Mouse (Mus musculus): ENCODE measurements at regions not wholly inside any gene's neighbourhood (a gene's known extent, or its start where the extent isn't known, plus 50 kb on each side); places are given as distances from the start of the nearest gene placed in this dataset.

- no peak for DNase-seq
These were observed 172.6 kb downstream of the Gas1 start for GRCm38 (mm10) chr13:60004611-60005010.

GRCm38 (mm10) chr13:60002098-60002497 is 175.1 kb downstream of the Gas1 start:
- DNase-seq = no peak

- no peak for DNase-seq
These were observed 175.5 kb downstream of the Gas1 start for GRCm38 (mm10) chr13:60001637-60002036.

GRCm38 (mm10) chr13:60000618-60001347 is 176.4 kb downstream of the Gas1 start:
- no peak for DNase-seq

- DNase-seq = no peak
These were observed 174.5 kb upstream of the Tut7 start for GRCm38 (mm10) chr13:59997431-59997830.

- DNase-seq = no peak
These were observed 173.3 kb upstream of the Tut7 start for GRCm38 (mm10) chr13:59996146-59996814.

- DNase-seq = no peak
These were observed 170.0 kb upstream of the Tut7 start for GRCm38 (mm10) chr13:59992780-59993501.

GRCm38 (mm10) chr13:59992346-59992745 is 169.4 kb upstream of the Tut7 start:
- no peak for DNase-seq

GRCm38 (mm10) chr13:59990402-59991280 is 167.7 kb upstream of the Tut7 start:
- no peak for DNase-seq

GRCm38 (mm10) chr13:59988393-59988965 is 165.5 kb upstream of the Tut7 start:
- no peak for DNase-seq

- DNase-seq = no peak
These were observed 153.5 kb upstream of the Tut7 start for GRCm38 (mm10) chr13:59976425-59976824.

- no peak for DNase-seq
These were observed 149.1 kb upstream of the Tut7 start for GRCm38 (mm10) chr13:59972093-59972427.

- DNase-seq = no peak
These were observed 148.5 kb upstream of the Tut7 start for GRCm38 (mm10) chr13:59971231-59972092.

GRCm38 (mm10) chr13:59970430-59970829 is 147.5 kb upstream of the Tut7 start:
- DNase-seq = no peak

GRCm38 (mm10) chr13:59969484-59969883 is 146.5 kb upstream of the Tut7 start:
- no peak for DNase-seq

GRCm38 (mm10) chr13:59968584-59969240 is 145.8 kb upstream of the Tut7 start:
- no peak for DNase-seq

GRCm38 (mm10) chr13:59966535-59967255 is 143.7 kb upstream of the Tut7 start:
- no peak for DNase-seq

GRCm38 (mm10) chr13:59964981-59965380 is 142.0 kb upstream of the Tut7 start:
- DNase-seq = no peak

- no peak for DNase-seq
These were observed 140.0 kb upstream of the Tut7 start for GRCm38 (mm10) chr13:59962676-59963664.
